Mouse (Mus musculus) small intestine, adult 2 months (tissue): ENCODE results near the gene Cpne9. TPM values are rescaled to one million over a fixed set of nuclear protein-coding genes. Genes with fewer than 3 reads are reported as not detected.
"Not testable (repeated sequence)": the region's sequence is repeated elsewhere in the genome, so short reads cannot be mapped to it uniquely, and the experiment has no call there.

Experiments used
- H3K27ac ChIP-seq: fragments of 200-500 bp; 2 replicates; pipeline ENCODE4 v1.5.1; 2012; ENCODE audit warnings: low read depth, low read length, control low read depth, inconsistent platforms; ENCODE audit not compliant: insufficient read depth
- H3K27me3 ChIP-seq: fragments of 200-500 bp; 2 replicates; pipeline ENCODE4 v1.6.1; 2012; ENCODE audit warnings: mild to moderate bottlenecking, moderate library complexity, low read length, inconsistent platforms; ENCODE audit not compliant: control insufficient read depth, insufficient read depth
- H3K36me3 ChIP-seq: fragments of 200-500 bp; 2 replicates; pipeline ENCODE4 v1.6.1; 2012; ENCODE audit warnings: mild to moderate bottlenecking, low read length, control low read depth, inconsistent platforms; ENCODE audit not compliant: control insufficient read depth, insufficient read depth
- H3K4me1 ChIP-seq: fragments of 200-500 bp; 2 replicates; pipeline ENCODE4 v1.6.1; 2012; ENCODE audit warnings: low read length, inconsistent platforms, mixed read lengths; ENCODE audit not compliant: control insufficient read depth, insufficient read depth, insufficient read length
- H3K4me3 ChIP-seq: fragments of 200-500 bp; 2 replicates; pipeline ENCODE4 v1.5.1; 2012; ENCODE audit warnings: low read depth, mild to moderate bottlenecking, control low read depth, inconsistent platforms, low read length, moderate library complexity
- CTCF ChIP-seq: fragments of 200-500 bp; IDR thresholded peaks from 2 replicates; pipeline ENCODE4 v1.5.1; 2012; ENCODE audit warnings: low read depth, mild to moderate bottlenecking, control low read depth, inconsistent platforms, low read length, moderate library complexity, mixed read lengths; ENCODE audit not compliant: insufficient replicate concordance, insufficient read length; ENCODE audit errors: extremely low read depth
- POLR2A ChIP-seq: fragments of 200-500 bp; IDR thresholded peaks from 2 replicates; pipeline ENCODE4 v1.6.1; 2012; ENCODE audit warnings: low read depth, mild to moderate bottlenecking, control low read depth, inconsistent platforms, low read length, moderate library complexity
- WGBS: fragments of 180-500 bp; shearing (Covaris S2); methylation state at CpG from one replicate; pipeline ENCODE4 v1.1.7; 2018; 5-methylcytosine and 5-hydroxymethylcytosine counted together
- polyA plus RNA-seq: library from polyadenylated mRNA; depleted of rRNA; stranded (reverse); fragments of >200 nt; gene quantifications from 2 replicates; pipeline ENCODE4 v1.2.3, GENCODE M21; 2012

Gene Cpne9
- polyA plus RNA-seq, 1 experiment, result not detected

DNA sequence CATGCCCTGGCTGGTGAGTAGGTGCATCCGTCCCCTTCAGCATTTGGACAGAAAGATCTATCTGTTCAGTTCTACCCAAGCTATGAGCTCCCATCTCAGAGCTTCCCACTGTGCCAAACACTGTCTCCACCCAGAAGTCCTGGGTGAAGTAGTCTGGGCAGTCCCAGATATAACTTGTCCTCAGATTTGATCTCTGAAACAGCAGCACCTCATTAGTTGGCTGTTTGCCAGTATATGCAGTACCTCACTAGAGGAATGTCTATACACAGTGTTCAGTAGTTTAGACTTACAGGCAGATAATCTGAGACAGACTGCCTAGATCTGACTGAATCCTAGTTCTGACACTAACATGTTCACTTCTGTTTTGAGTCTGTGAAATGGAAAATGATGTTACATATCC lies 47.3 kb downstream of the Cpne9 start:
- Histone ChIP-seq H3K4me3 (no peak overlapping the region), H3K36me3 (peaks cover 11% of the 10 kb centered on the region), H3K4me1 (peaks cover 15% of the 10 kb centered on the region), H3K27me3 (no peaks in the 10 kb centered on the region), H3K27ac (no peak overlapping the region)
- TF ChIP-seq CTCF, result no peak
- no peak for TF ChIP-seq POLR2A
- WGBS, result 93% methylated on average over 1 of the region's 1 CpGs

- Histone ChIP-seq H3K27ac (no peak overlapping the region), H3K4me3 (no peak overlapping the region), H3K36me3 (peaks cover 15% of the 10 kb centered on the region; the same call in 1 of the 2 replicates), H3K27me3 (no peaks in the 10 kb centered on the region), H3K4me1 (peaks cover 16% of the 10 kb centered on the region)
- TF ChIP-seq POLR2A (no peak), CTCF (no peak)
- WGBS, result 46% methylated on average over 2 of the region's 2 CpGs
These were observed 48.4 kb downstream of the Cpne9 start for GRCm38 (mm10) chr6:113330547-113330946.

- no peak for TF ChIP-seq CTCF
- TF ChIP-seq POLR2A, result no peak
- H3K27me3 ChIP-seq, result no peaks in the 10 kb centered on the region
- no peak overlapping the region for H3K27ac ChIP-seq
- peaks cover 23% of the 10 kb centered on the region for H3K36me3 ChIP-seq
- H3K4me1 ChIP-seq, result peaks cover 16% of the 10 kb centered on the region
- 93% methylated on average over 11 of the region's 11 CpGs for WGBS
- no peak overlapping the region for H3K4me3 ChIP-seq
These were observed 49.6 kb downstream of the Cpne9 start for GRCm38 (mm10) chr6:113331721-113332120.

GRCm38 (mm10) chr6:113332734-113333133 lies 50.6 kb downstream of the Cpne9 start:
- Histone ChIP-seq H3K36me3 (peaks cover 24% of the 10 kb centered on the region), H3K4me1 (peaks cover 13% of the 10 kb centered on the region), H3K27ac (peak overlapping the region; percentile 74)
- 20% methylated on average over 6 of the region's 6 CpGs for WGBS
- H3K27me3 ChIP-seq, H3K4me3 ChIP-seq: not testable (repeated sequence)

GRCm38 (mm10) chr6:113333137-113333950 lies 51.2 kb downstream of the Cpne9 start:
- no peak for TF ChIP-seq POLR2A
- no peak for TF ChIP-seq CTCF
- 35% methylated on average over 14 of the region's 14 CpGs for WGBS
- Histone ChIP-seq H3K27ac (peak overlapping the region; percentile 74), H3K27me3 (no peaks in the 10 kb centered on the region), H3K4me3 (peak overlapping the region; percentile 11; the same call in 1 of the 2 replicates), H3K4me1 (peaks cover 13% of the 10 kb centered on the region), H3K36me3 (peaks cover 25% of the 10 kb centered on the region)

DNA sequence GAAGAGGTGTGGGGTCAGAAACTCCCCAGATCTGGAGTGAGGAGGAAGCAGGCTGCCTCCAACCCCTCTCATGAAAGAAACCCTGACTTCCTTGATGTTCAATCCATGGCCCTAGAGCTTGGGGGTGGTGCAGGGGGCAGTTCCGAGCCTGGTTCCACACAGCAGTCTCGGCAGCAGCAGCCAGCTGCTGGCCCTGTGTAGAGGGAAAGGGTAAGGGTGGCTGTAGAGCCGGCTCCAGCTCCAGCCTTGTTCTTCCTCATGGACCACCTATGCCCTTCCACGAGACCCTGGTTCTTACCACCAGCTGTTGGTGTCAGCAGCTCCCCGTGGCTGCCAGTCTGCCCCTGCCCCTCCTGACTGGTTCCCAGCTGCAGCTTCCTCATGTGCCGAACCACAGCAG lies 52.1 kb downstream of the Cpne9 start:
- H3K4me1 ChIP-seq, result peaks cover 13% of the 10 kb centered on the region
- H3K36me3 ChIP-seq, result peaks cover 25% of the 10 kb centered on the region
- TF ChIP-seq POLR2A, result no peak
- TF ChIP-seq CTCF, result no peak
- no peak overlapping the region for H3K27ac ChIP-seq
- no peaks in the 10 kb centered on the region for H3K27me3 ChIP-seq
- 60% methylated on average over 6 of the region's 6 CpGs for WGBS
- no peak overlapping the region for H3K4me3 ChIP-seq

DNA sequence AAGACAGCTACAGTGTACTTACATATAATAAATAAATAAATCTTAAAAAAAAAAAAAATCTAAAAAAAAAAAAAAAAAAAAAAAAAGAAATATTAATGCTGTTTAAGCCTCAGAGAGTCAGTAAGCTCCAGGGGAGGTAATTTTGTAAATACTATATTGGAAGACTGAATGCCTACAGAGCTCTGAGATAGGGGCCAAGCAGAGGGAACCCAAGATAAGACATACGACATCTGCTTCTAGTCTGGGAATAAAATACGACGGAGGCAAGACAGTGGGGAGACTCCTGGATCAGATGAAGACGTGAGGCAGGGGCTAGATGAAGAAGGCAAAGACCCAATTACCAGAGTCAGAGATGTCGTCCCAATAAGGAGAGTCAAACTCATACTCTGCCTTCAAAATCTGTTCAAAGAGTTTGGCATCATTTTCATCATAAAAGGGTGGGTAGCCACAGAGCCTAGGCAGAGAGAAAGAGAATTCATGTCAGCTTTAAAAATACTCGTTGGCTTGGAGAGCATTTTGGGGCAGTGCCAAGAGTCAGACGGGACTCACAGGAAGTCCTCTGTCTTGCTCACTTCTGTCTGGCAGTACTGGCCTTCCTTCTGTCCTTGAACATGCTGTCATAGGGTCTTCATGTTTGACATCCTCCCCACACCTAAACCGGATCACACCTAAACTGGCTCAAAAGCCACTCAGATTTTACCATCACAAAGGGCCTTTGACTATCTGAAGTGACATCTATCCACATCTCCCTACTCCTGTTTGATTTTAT lies 54.9 kb downstream of the Cpne9 start:
- Histone ChIP-seq H3K4me1 (peaks cover 9% of the 10 kb centered on the region), H3K36me3 (peaks cover 21% of the 10 kb centered on the region), H3K27me3 (no peaks in the 10 kb centered on the region), H3K27ac (no peak overlapping the region), H3K4me3 (no peak overlapping the region)
- 55% methylated on average over 8 of the region's 8 CpGs for WGBS
- TF ChIP-seq CTCF (no peak), POLR2A (no peak)
